In the genomic region with DNA sequence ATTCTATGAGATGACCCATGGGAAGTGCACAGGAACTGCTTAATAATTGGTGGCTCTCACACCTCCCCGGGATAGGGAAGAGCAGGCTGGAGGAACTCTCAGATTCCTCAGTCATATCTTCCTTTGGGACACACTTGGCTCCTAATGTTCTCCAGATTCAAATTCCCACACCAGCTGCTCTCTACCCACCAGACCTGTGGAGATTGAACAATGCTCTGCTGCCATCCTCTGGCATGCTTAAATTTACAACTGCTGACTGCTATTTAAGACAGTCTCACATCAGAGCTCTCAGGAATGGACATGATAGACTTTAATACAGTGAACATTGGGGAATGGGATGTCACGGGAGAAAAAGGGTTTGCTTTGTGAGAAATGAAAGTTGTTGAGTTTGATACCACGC, we compare ENCODE assay signal across 10 mouse cellular contexts.
DNase-seq lines count a peak whose midpoint lies in the region; ATAC-seq lines count a peak whose summit lies in the region.
"Had no signal": no experiment of that assay in that cellular context is flagged by ENCODE, and none has a peak within 500 bp of the region (broad histone marks: within the 10 kb centered on the region; RNA-seq: fewer than 3 reads in every experiment).

No protein-coding gene starts in this region.

- intact Hi-C loops in left cerebral cortex, postnatal 4 days (cut with DNase I), result no loop called here

- DNase-seq in cerebellum, postnatal 10 days, result peak; percentile 19
- no peak for DNase-seq in cerebellum, postnatal 25 days
- DNase-seq in brain, adult 2 months (ENCODE audit: low read depth, low spot score), result peak; percentile 44
- peak; percentile 16 to 67 for DNase-seq in layer of hippocampus, adult 18-20 months (ENCODE audit: low spot score in 2 of 2)
- DNase-seq in left cerebral cortex, postnatal 4 days, result peak; percentile 18
- DNase-seq in B cell, adult 2 months, result no peak
- DNase-seq in ovary, adult 18-20 months (ENCODE audit: low spot score), result no peak
- DNase-seq: gastrocnemius, postnatal 10 days; lung, postnatal 14 days had no signal

- no peak for ATAC-seq in granulocyte monocyte progenitor cell, adult 5-6 weeks (replicated peaks; ENCODE audit: poor library complexity, severe bottlenecking)

Comparison
In these comparisons a context has a peak if more than half of its experiments do, and no peak if none do; other contexts are left out.
1. DNase-seq: peak in cerebellum, postnatal 10 days (2 of 2), brain, adult 2 months (single experiment), layer of hippocampus, adult 18-20 months (2 of 2) and left cerebral cortex, postnatal 4 days (single experiment); none in cerebellum, postnatal 25 days (0 of 2), B cell, adult 2 months (0 of 2) and ovary, adult 18-20 months (single experiment).